8 mouse cellular contexts compared by ENCODE assay signal in the genomic region with DNA sequence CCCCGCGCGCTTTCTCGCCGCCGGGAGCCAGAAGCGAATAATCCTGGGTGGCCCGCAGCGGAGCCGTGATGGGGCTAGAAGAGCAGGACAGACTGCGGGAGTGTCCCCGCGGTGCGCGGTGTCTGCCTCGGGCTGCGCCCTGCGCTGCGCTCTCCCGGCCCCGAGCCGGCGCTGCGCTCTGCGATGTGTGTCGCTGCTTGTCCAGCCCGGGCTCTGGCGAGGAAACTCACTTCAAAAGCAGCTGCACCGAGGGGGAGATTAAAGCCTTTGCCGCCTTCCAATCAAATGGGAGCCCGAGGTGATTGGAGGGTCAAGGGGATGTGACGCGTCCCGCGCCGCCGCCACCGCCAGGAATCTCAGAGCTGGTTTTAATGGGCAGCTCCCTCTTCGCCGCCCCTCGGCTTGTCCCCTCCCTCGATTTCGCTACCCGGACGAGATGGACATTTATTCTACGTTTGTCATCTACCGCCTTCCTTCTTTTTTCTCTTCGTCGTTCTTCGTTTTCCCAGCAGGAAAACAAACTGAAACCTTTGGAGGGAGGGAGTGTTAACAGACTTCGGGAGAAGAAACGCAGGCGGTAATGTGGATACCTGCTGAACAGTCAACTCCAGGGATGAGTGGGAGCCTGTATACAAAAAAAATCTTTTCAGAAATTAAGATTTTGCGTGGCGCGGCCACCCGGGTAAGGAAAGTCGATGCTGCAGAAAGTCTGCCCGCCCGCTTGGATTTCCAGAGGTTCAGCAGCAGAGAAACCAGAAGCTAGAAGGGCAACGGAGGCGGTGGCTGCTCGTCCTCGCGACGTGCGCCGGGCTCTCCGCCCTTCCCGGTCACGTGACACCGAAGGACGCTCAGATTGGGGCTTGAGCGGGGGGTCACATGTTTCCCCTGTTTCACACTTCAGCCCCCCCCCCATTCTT. TPM values are rescaled to one million over a fixed set of nuclear protein-coding genes. Genes with fewer than 3 reads are reported as not detected.
DNase-seq lines count a peak whose midpoint lies in the region; ATAC-seq and TF ChIP-seq lines count a peak whose summit lies in the region.

No protein-coding gene starts in this region.

- intact Hi-C loops in heart, postnatal 25 days (cut with DNase I) = loop anchor here (5.0 to 10.0 kb wide), 5 partner anchors 34 to 1537 kb away; no protein-coding TSS in a partner anchor

- H3K27ac ChIP-seq in ES-Bruce4 (ENCODE audit: insufficient read depth, low read length) = no peak overlapping the region
- peak overlapping the region; percentile 88 for H3K27ac ChIP-seq in forebrain, embryonic 16.5 days (ENCODE audit: low read length)
- H3K27ac ChIP-seq in lung, embryonic 15.5 days = peak overlapping the region; percentile 100

- no peak for TF ChIP-seq EP300 in ES-Bruce4 (IDR thresholded peaks at IDR 0.05; ENCODE audit: insufficient read depth, low read depth, low read length)

- ATAC-seq in forebrain, embryonic 16.5 days = peak; percentile 74
- peak; percentile 86 for ATAC-seq in lung, embryonic 15.5 days (ENCODE audit: borderline replicate concordance, extremely low read depth, low FRiP score, low TSS enrichment)

- peak overlapping the region; percentile 87 for H3K4me2 ChIP-seq in forebrain, embryonic 16.5 days (ENCODE audit: low read length)
- H3K4me2 ChIP-seq in lung, embryonic 15.5 days = peak overlapping the region; percentile 90

- peak overlapping the region; percentile 62 for H3K9ac ChIP-seq in ES-Bruce4 (ENCODE audit: low read depth, poor library complexity, severe bottlenecking)
- H3K9ac ChIP-seq in forebrain, embryonic 16.5 days (replicated peaks; ENCODE audit: low read depth, low read length) = peak overlapping the region; percentile 69
- H3K9ac ChIP-seq in lung, embryonic 15.5 days = peak overlapping the region; percentile 99

- peaks cover 59% of the 10 kb centered on the region for H3K27me3 ChIP-seq in ES-Bruce4 (ENCODE audit: control insufficient read depth, insufficient read depth, low read length, poor library complexity, severe bottlenecking)
- peaks cover 46% of the 10 kb centered on the region for H3K27me3 ChIP-seq in forebrain, embryonic 16.5 days (replicated peaks; ENCODE audit: control insufficient read depth, insufficient read depth, low read length)
- no peaks in the 10 kb centered on the region for H3K27me3 ChIP-seq in lung, embryonic 15.5 days

- DNase-seq in cerebellum, adult 11 months = peak; percentile 61
- DNase-seq in heart, postnatal 25 days (ENCODE audit: low spot score) = peak; percentile 97
- DNase-seq in layer of hippocampus, adult 9-10 months (ENCODE audit: low spot score) = peak; percentile 81
- DNase-seq in ovary, adult 18-20 months (ENCODE audit: low spot score) = peak; percentile 99
- peak; percentile 63 for DNase-seq in thymus, postnatal 4 days

- no peaks in the 10 kb centered on the region for H3K9me3 ChIP-seq in ES-Bruce4 (replicated peaks; ENCODE audit: control insufficient read depth, insufficient read depth, low read length, poor library complexity, severe bottlenecking)
- no peaks in the 10 kb centered on the region for H3K9me3 ChIP-seq in forebrain, embryonic 16.5 days (ENCODE audit: control insufficient read depth, low read length)
- H3K9me3 ChIP-seq in lung, embryonic 15.5 days = no peaks in the 10 kb centered on the region

- WGBS in forebrain, embryonic 16.5 days = under 1% methylated on average over 73 of the region's 74 CpGs
- WGBS in lung, embryonic 15.5 days = under 1% methylated on average over 74 of the region's 74 CpGs

- no peaks in the 10 kb centered on the region for H3K4me1 ChIP-seq in ES-Bruce4 (ENCODE audit: control insufficient read depth, insufficient read depth, low read length)
- H3K4me1 ChIP-seq in forebrain, embryonic 16.5 days (replicated peaks; ENCODE audit: control insufficient read depth, insufficient read depth, low read length) = peaks cover 54% of the 10 kb centered on the region
- H3K4me1 ChIP-seq in lung, embryonic 15.5 days = peaks cover 29% of the 10 kb centered on the region

- peak overlapping the region; percentile 79 for H3K4me3 ChIP-seq in ES-Bruce4 (ENCODE audit: low read depth, low read length)
- peak overlapping the region; percentile 70 for H3K4me3 ChIP-seq in forebrain, embryonic 16.5 days (replicated peaks; ENCODE audit: low read length)
- peak overlapping the region; percentile 96 for H3K4me3 ChIP-seq in lung, embryonic 15.5 days

- no peak for TF ChIP-seq CTCF in ES-Bruce4 (IDR thresholded peaks at IDR 0.05; ENCODE audit: low read depth, low read length)

- no peaks in the 10 kb centered on the region for H3K36me3 ChIP-seq in ES-Bruce4 (ENCODE audit: control insufficient read depth, insufficient read depth, low read length, poor library complexity, severe bottlenecking)
- no peaks in the 10 kb centered on the region for H3K36me3 ChIP-seq in forebrain, embryonic 16.5 days (ENCODE audit: control insufficient read depth, insufficient read depth)
- peaks cover 10% of the 10 kb centered on the region; the same call in 1 of the 2 replicates for H3K36me3 ChIP-seq in lung, embryonic 15.5 days

- TF ChIP-seq POLR2A in ES-Bruce4 (IDR thresholded peaks at IDR 0.05; ENCODE audit: insufficient read depth, low read length) = no peak

RNA-seq across cellular contexts. Expression of gene Zfp503, which starts 1.5 kb away (rescaled TPM):
- 0.37 and 0.68 TPM in 2 replicates for polyA plus RNA-seq in ES-Bruce4 (2011; ENCODE audit: insufficient read depth, insufficient read length, low read depth, missing spikeins)
- 5.4 and 5.5 TPM in 2 replicates for polyA plus RNA-seq in forebrain, embryonic 16.5 days (2015; fragmentation: Nextera tagmentation; extraction: Ambion mirVana)
- total RNA-seq in heart, postnatal 25 days (2021) = 1 to 10 TPM; 1.5 to 2.1 TPM
- 26.8 and 28.2 TPM in 2 replicates for polyA plus RNA-seq in lung, embryonic 15.5 days (2015; fragmentation: Nextera tagmentation; extraction: Ambion mirVana)

RNA-seq across cellular contexts. Expression of gene Lrmda, which starts 31.6 kb away (rescaled TPM):
- not detected in 2 replicates for polyA plus RNA-seq in ES-Bruce4 (2011; ENCODE audit: insufficient read depth, insufficient read length, low read depth, missing spikeins)
- polyA plus RNA-seq in forebrain, embryonic 16.5 days (2015; fragmentation: Nextera tagmentation; extraction: Ambion mirVana) = 0.30 TPM in 1 of 2 replicates, not detected in the other
- total RNA-seq in heart, postnatal 25 days (2021) = 1 to 10 TPM in 1 of 2 experiments, under 1 TPM in 1; 0.83 to 1.8 TPM
- polyA plus RNA-seq in lung, embryonic 15.5 days (2015; fragmentation: Nextera tagmentation; extraction: Ambion mirVana) = 0.39 and 0.62 TPM in 2 replicates
